Mouse (Mus musculus) right cerebral cortex, postnatal 25 days (tissue): ENCODE measurements around the gene Hnrnpd.

Source experiments
- DNase-seq: peaks from one replicate; pipeline ENCODE4 v3.0.0; 2022

Gene Hnrnpd

GRCm38 (mm10) chr5:99978699-99979442 is at the start of gene Hnrnpd, which contains the start of gene 4930524J08Rik:
Gene Hnrnpd, minus strand, starts transcription at chr5:99978938.
Gene 4930524J08Rik, plus strand, starts transcription at chr5:99979061.
- peak; percentile 91 for DNase-seq

GRCm38 (mm10) chr5:100024868-100025267 is 46.1 kb upstream of the Hnrnpd start:
- no peak for DNase-seq

GRCm38 (mm10) chr5:100024403-100024802 is 45.7 kb upstream of the Hnrnpd start:
- DNase-seq, result no peak

GRCm38 (mm10) chr5:100020089-100020488 is 41.4 kb upstream of the Hnrnpd start:
- DNase-seq, result no peak

GRCm38 (mm10) chr5:100012599-100012998 is 33.9 kb upstream of the Hnrnpd start:
- DNase-seq, result no peak

- no peak for DNase-seq
These were observed 29.7 kb upstream of the Hnrnpd start for GRCm38 (mm10) chr5:100008485-100008884.

GRCm38 (mm10) chr5:100007040-100007375 is 28.3 kb upstream of the Hnrnpd start:
- no peak for DNase-seq

- DNase-seq, result no peak
These were observed 27.7 kb upstream of the Hnrnpd start for GRCm38 (mm10) chr5:100006324-100007039.

- DNase-seq, result no peak
These were observed 27.2 kb upstream of the Hnrnpd start for GRCm38 (mm10) chr5:100005896-100006295.

- DNase-seq, result no peak
These were observed 26.7 kb upstream of the Hnrnpd start for GRCm38 (mm10) chr5:100005431-100005830.

GRCm38 (mm10) chr5:100003895-100004294 is 25.2 kb upstream of the Hnrnpd start:
- DNase-seq, result no peak

GRCm38 (mm10) chr5:100000500-100000899 is 21.8 kb upstream of the Hnrnpd start:
- no peak for DNase-seq

- no peak for DNase-seq
These were observed 21.3 kb upstream of the Hnrnpd start for GRCm38 (mm10) chr5:100000048-100000447.

GRCm38 (mm10) chr5:99994680-99995079 is 15.9 kb upstream of the Hnrnpd start:
- DNase-seq, result no peak

- no peak for DNase-seq
These were observed 15.4 kb upstream of the Hnrnpd start for GRCm38 (mm10) chr5:99994166-99994565.

- no peak for DNase-seq
These were observed 4.8 kb upstream of the Hnrnpd start for GRCm38 (mm10) chr5:99983452-99984061.

GRCm38 (mm10) chr5:99977516-99978301 is 1.0 kb downstream of the Hnrnpd start:
- DNase-seq, result peak; percentile 67

- no peak for DNase-seq
These were observed 2.3 kb downstream of the Hnrnpd start for GRCm38 (mm10) chr5:99976334-99976955.

- DNase-seq, result no peak
These were observed 3.0 kb downstream of the Hnrnpd start for GRCm38 (mm10) chr5:99975776-99976175.

GRCm38 (mm10) chr5:99975061-99975460 is 3.7 kb downstream of the Hnrnpd start:
- DNase-seq, result no peak

GRCm38 (mm10) chr5:99973941-99974340 is 4.8 kb downstream of the Hnrnpd start:
- no peak for DNase-seq

- DNase-seq, result no peak
These were observed 18.8 kb downstream of the Hnrnpd start for GRCm38 (mm10) chr5:99959960-99960359.
